Mouse (Mus musculus) ES-Bruce4 (cell line): ENCODE data around the gene Pcsk1.

Source experiments
- CTCF ChIP-seq: IDR thresholded peaks from one replicate; pipeline ENCODE4 v1.8.1; 2011; ENCODE audit warnings: low read depth, low read length
- EP300 ChIP-seq: IDR thresholded peaks from 2 replicates; pipeline ENCODE4 v1.6.1; 2011; ENCODE audit warnings: low read depth, low read length; ENCODE audit not compliant: insufficient read depth
- POLR2A ChIP-seq: IDR thresholded peaks from one replicate; pipeline ENCODE4 v1.8.1; 2011; ENCODE audit warnings: low read length; ENCODE audit not compliant: insufficient read depth

GRCm38 (mm10) chr13:75114838-75115237, 25.2 kb downstream of the Pcsk1 start:
- no peak for TF ChIP-seq EP300
- no peak for TF ChIP-seq POLR2A
- TF ChIP-seq CTCF: no peak
